Mouse (Mus musculus): ENCODE results near the gene Tcf12. TPM values are rescaled to one million over a fixed set of nuclear protein-coding genes. Genes with fewer than 3 reads are reported as not detected.

The Tcf12 gene
- polyA plus RNA-seq, 1 experiment, result 70.9 TPM

DNA sequence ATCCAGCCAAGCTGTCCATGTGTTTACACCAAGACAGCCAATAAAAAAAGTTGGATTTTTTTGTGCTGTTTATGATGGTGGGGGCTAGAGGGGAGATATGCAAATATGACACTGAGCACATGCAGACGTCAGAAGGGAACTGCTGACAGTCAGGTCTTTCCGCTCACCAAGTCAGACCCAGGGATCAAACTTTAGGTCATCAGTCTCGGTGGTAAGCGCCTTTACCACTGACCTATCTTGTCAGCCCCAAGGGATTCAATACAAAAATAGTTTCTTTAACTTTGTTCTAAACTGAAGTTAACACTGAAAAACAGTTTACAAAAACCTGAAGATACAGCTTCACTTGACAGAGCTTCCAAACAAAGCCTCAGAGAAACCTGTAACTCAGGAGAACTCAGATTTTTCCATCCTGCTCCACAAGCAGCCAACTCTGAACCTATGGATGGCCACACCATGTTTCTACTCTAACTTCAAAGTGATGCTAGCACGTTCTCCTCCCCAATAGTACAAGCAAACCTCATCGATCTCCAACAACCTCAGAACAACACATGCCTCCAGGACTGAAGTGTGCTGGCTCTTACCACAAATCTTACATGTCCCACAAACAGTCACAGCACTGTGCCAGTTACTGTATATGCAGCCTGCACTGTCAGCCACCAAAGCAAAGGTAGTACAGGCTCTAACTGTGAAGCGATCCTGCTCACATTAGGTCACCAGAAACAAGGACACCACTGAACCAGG, 11.6 kb downstream of the Tcf12 start:
- no peak for TF ChIP-seq GATA1 (IDR thresholded peaks at IDR 0.05; ENCODE audit: low read length)

DNA sequence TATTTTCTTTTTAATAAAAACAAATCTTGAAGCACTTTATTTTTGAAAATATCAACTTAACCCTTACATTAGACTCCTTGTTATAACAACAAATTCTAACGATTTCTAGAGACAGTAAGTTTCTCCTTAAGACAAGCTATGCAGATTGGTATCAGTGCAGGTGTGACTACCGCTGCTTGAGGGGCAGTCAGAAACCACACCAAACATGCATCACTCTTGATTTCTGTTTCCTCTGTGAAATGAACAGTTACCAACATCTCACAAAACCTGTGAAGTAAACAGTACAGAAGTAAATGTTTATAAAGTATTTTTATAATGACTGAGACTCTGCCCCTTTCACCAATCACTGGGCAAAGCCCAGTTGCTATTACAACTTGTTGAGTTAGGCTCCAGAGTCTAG, 13.6 kb downstream of the Tcf12 start:
- TF ChIP-seq GATA1 (IDR thresholded peaks at IDR 0.05; ENCODE audit: low read length), result no peak

DNA sequence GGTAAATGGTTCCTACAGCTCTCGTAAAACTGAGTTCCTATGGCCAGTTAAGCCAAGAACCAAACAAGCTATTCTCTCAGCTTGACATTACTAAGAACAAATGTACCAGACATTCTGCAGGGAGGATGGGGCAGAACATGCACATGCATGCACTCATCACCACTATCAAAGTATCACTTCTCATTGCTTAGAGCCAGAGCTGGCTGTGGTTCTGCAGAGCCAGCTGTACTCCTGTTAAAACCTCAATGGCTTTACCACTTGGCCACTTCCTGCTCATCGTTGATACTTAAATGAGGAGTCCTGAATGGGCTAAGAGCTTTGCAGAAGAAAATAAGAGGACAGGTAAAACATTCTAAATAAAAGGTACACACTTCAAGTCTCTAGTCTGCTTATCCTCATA, 14.6 kb downstream of the Tcf12 start:
- TF ChIP-seq GATA1 (IDR thresholded peaks at IDR 0.05; ENCODE audit: low read length), result no peak

DNA sequence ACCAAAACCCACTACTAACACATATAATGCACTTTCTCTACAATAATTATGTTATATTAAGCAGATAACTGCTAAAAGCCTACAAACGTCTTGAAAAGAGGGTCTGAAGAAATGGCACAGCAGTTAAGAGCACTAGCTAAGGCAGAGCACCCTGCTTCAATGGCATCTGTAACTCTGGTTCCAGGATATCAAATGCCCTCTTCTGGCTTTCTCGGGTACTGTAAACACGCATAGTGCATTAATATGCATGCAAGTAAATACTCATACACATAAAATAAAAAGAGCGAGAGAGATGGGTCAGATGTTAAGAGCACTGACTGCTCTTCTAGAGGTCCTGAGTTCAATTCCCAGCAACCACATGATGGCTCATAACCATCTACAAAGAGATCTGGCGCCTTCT, 17.0 kb downstream of the Tcf12 start:
- no peak for TF ChIP-seq GATA1 (IDR thresholded peaks at IDR 0.05; ENCODE audit: low read length)

DNA sequence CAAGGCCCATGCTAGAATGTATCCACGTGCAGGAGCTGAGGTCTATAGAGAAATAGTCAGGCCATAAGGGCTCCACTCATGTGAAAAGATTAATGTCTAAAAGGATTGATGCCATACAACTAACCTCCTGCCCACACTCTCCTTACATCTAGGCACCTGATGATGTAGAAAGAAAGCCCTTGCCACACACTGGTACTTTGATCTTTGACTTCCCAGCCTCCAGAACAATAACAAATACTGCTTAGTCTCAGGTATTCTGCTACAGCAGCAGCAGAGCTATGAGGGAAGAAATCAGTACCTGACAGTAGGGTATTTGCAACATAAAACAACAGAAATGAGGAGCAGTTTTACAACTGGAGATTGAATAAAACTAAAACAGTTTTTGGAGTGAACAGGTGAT, 19.5 kb downstream of the Tcf12 start:
- TF ChIP-seq GATA1 (IDR thresholded peaks at IDR 0.05; ENCODE audit: low read length), result no peak

DNA sequence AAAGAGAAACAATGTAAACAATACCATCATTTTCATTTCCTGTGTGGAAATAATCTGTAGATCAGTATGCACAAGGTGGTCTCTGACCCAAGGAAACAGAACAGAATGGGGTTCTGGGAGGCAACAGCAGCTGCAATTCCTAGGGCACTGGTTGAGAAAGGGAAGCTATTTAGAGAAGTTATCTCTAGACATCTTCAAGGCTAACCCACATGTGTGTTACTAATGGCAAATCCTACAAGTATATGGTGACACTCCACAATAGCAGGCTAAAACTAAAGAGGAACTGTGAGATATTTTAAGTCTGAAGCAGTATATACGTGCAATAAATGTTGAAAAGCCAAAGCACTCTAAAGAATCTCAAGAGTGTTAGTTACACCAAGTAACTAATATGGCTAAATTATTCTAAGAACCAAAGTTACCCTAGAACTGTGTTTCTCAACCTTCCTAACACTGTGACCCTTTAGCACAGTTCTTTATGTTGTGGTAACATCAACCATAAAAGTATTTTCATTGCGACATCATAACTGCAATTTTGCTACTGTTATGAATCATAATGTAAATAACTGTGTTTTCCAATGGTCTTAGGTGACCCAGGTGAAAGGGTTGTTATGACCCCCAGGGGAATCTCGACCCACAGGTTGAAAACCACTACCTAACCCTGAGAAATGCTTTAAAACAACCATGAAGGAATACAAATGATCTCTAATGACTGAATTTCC, 22.6 kb downstream of the Tcf12 start:
- TF ChIP-seq GATA1 (IDR thresholded peaks at IDR 0.05; ENCODE audit: low read length), result no peak

DNA sequence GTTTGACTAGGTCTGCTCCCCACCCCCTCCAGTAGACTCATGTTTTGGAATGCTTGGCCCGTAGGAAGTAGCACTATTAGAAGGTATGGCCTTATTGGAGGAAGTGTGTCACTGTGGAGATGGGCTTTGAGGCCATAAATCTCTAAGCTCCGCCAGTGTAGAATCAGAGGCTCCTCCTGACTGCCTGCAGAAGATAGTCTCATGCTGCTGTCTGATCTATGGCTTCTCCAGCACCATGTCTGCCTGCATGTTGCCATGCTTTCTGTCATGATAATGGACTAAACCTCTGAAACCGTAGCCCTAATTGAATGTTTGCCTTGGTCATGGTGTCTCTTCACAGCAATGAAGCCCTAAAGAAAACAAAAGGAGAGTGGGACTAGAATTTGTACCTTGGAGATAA, 26.7 kb downstream of the Tcf12 start:
- TF ChIP-seq GATA1 (IDR thresholded peaks at IDR 0.05; ENCODE audit: low read length), result no peak

DNA sequence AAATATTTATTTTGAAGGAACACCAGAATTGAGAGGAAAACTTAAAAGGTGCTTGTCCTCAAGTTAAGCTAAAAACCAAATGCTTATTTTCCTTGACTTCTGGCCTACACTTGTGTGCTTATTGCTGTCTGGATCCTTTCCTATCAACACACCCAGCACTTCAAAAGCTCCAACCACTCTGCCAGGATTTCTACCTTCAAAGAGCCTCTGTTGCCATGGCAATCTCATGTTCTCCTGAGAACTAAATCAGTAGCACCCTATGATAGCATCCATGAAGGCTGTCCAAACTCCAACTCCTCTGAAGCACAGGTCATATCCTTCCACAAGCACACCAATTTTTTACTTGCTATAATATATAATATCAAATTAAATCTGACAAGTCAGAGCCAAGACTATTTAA, 27.5 kb downstream of the Tcf12 start:
- TF ChIP-seq GATA1 (IDR thresholded peaks at IDR 0.05; ENCODE audit: low read length), result no peak

DNA sequence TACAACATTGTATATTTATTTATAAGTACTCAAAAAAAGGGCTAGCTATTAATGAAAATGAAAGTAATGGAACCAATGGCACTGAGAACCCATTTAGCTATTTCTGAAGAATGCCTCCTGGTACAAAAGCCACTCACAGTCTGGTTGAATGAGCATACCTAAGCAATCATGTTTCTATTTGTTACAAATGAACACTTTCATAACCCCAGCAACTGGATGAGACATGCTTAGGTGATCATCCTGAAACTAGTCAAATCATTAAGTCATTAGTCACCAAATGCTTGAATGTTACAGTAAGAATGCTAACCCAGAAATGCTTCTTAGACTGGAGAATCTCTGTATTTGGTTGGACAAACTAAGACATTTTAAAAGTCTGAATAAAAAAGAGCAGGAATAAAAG, 35.5 kb downstream of the Tcf12 start:
- no peak for TF ChIP-seq GATA1 (IDR thresholded peaks at IDR 0.05; ENCODE audit: low read length)

DNA sequence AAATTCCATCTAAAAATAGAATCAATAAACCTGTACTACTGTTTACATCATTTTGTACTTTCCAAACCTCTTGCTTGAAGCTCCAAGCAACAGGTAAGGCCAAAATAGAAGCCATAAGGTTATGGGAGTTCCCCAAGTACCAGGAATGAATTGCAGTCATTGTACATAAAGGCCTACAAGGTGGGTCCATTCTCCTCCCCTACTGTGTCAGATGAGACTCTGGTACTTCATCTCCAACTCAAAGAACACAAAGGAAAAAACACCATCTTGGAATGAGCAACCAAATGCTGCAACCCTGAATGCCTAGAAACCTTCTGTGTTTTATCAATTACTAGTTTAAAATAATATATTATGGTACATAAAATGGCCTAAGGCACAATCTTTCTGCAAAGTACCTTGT, 45.5 kb downstream of the Tcf12 start:
- TF ChIP-seq GATA1 (IDR thresholded peaks at IDR 0.05; ENCODE audit: low read length), result no peak

DNA sequence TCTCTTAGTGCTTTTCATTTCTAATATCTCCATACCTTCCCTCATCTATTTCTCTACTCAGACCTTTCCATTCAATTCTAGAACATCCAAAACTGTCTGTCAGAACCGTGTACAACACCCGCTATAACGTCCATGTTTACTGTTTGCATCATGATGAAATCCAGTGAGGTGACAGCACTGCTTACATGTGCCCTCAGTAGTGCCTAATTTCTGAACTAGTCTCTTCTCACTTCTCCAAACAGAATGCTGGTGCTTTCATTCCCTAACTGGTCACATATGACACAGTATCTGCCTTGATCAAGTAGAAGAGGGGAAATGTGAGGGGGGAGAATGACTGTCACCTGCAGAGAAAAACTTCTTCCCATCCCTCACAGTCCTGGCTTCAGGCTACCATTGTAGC, 58.5 kb downstream of the Tcf12 start:
- TF ChIP-seq GATA1 (IDR thresholded peaks at IDR 0.05; ENCODE audit: low read length), result no peak

DNA sequence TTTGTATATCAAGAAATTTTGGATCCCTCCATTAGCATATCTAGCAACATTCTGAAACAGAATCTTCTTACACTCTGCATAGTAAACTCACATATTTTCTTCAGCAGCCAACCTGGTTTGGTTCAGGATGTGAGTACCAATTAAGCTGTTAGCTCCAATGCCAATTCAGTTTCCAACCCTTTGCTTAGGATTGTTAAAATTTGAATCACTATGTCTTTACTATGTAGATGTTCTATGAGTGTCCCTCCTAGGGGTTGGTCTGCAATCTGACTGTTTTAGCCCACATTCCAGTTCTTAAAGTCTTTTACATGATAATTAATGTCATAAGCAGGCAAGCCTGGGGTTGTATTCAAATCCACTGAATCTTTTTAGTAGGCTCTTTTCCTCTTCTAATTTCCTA, 71.5 kb downstream of the Tcf12 start:
- TF ChIP-seq GATA1 (IDR thresholded peaks at IDR 0.05; ENCODE audit: low read length), result no peak

DNA sequence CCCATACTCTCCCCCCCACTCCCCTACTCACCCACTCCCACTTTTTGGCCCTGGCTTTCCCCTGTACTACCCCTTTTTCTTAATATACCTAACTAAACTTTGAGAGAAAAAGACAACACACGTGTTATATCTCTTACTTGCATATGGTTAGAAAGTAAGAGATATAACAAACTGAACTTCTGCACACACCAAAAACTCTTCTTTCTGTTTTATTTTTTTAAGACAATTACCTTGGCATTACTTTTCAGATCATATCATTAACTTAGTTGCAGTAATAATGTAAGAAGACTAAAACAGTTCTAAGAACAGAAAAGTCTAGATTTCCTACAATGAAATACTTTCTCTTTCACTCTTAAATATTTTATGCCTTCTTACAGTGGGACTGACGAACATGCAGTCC, 72.3 kb downstream of the Tcf12 start:
- TF ChIP-seq GATA1 (IDR thresholded peaks at IDR 0.05; ENCODE audit: low read length), result no peak

DNA sequence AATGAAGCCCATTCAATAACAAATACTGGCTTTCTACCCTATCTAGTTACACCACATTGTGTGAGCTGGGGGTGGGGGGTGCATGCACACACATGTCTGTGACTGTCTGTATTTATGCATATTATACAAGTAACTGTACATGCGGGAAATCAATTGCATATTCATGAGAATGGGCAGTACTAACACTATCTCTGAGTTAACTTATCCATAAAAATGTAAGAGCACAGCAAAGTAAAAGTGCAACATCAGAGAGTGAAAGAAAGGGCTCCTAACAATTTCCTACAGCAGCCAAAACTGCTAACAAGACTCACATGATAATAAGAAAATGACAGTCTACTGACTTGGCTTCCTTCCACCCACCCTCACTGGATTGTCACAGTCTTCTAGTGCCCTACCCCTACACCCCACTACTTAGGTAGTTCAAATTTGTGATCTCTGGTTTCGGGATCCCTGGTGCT, 74.6 kb downstream of the Tcf12 start:
- no peak for TF ChIP-seq GATA1 (IDR thresholded peaks at IDR 0.05; ENCODE audit: low read length)

DNA sequence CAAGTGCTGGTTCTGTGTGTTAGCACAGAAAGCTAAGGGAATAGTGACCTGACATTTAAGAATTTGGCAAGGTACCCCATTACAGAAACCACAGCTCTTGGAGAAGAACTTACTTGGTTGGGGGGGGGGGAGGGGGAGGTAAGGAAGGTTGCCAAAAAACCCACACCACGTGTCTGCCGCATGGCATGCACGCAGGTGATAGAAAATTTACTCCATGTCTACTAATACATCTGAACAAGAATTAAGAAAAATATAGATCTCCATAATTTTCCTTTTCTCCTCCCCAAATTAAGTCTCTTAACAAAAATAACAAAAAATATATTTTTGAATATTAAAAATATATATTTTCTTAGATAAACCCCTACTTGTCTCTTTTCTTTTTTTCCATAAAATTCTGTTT, 75.4 kb downstream of the Tcf12 start:
- no peak for TF ChIP-seq GATA1 (IDR thresholded peaks at IDR 0.05; ENCODE audit: low read length)

DNA sequence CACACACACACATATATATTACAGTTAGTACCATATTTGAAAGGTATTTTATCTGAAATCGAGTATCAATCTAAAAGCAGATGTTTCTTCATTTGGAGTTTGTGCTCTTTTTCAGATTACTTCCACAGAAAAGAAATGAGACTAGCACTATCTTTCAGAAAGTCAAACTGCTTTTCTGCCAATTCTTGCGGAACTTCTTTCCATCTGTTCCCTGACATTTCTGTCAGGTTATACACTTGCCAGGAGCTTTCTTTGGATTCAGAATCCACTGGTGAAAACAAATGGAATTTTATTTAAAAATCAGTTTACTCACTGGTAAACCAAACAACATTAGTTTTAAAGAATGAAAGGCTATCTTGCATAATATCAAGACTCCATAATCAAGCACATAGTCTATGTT, 78.4 kb downstream of the Tcf12 start:
- no peak for TF ChIP-seq GATA1 (IDR thresholded peaks at IDR 0.05; ENCODE audit: low read length)

DNA sequence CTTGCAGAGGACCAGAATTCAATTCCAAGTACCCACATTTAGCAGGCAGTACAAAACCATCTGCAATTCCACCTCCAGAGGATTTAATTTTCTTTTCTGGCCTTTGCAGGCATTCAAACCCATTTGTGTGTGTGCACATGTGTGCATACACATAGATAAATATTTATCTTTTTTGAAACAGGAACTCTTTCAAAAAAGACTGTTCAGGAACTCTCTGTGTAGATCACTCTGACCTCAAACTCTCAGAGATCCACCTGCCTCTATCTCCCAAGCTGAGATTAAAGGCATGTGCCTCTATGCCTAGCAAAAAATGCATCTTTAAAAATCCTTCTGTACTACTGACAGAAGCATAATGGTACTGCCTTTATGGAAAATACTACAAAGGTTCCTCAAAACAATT, 81.4 kb downstream of the Tcf12 start:
- no peak for TF ChIP-seq GATA1 (IDR thresholded peaks at IDR 0.05; ENCODE audit: low read length)

All from G1E-ER4 (cell line).